In genomic region chr13:48659254-48660220, GRCm38 (mm10) we compare ENCODE assay signal across 8 mouse cellular contexts. TPM values are rescaled to one million over a fixed set of nuclear protein-coding genes. Genes with fewer than 3 reads are reported as not detected.
DNase-seq lines count a peak whose midpoint lies in the region; ATAC-seq and TF ChIP-seq lines count a peak whose summit lies in the region.

No protein-coding gene starts in this region.

- peaks cover 4% of the 10 kb centered on the region for H3K4me1 ChIP-seq in brown adipose tissue, adult 24 weeks (ENCODE audit: control insufficient read depth, insufficient read depth, insufficient read length, low read length)
- H3K4me1 ChIP-seq in heart, embryonic 12.5 days (replicated peaks) = peaks cover 34% of the 10 kb centered on the region
- no peaks in the 10 kb centered on the region for H3K4me1 ChIP-seq in liver, embryonic 11.5 days (replicated peaks; ENCODE audit: control insufficient read depth, insufficient read depth, low read length)

- ATAC-seq in heart, embryonic 12.5 days (ENCODE audit: insufficient number of reproducible peaks, low FRiP score) = no peak
- no peak for ATAC-seq in liver, embryonic 11.5 days (replicated peaks; ENCODE audit: low FRiP score)
- no peak for ATAC-seq in frontal cortex, adult (ENCODE audit: low TSS enrichment)

- no peak for DNase-seq in layer of hippocampus, adult 2 months (ENCODE audit: low spot score in 2 of 2)
- DNase-seq in layer of hippocampus, adult 11-12 months (ENCODE audit: low spot score) = no peak
- DNase-seq in liver, embryonic 11.5 days (ENCODE audit: low spot score) = no peak
- no peak for DNase-seq in yolk sac, embryonic 10.5 days (ENCODE audit: low spot score)
- no peak for DNase-seq in thymus, postnatal 36 days

- no peak overlapping the region for H3K27ac ChIP-seq in layer of hippocampus, adult 2 months
- H3K27ac ChIP-seq in brown adipose tissue, adult 24 weeks (replicated peaks; ENCODE audit: low read depth, low read length) = no peak overlapping the region
- no peak overlapping the region for H3K27ac ChIP-seq in heart, embryonic 12.5 days (ENCODE audit: poor library complexity, severe bottlenecking)
- H3K27ac ChIP-seq in liver, embryonic 11.5 days (ENCODE audit: low read depth, low read length) = peak overlapping the region; percentile 10; the same call in 1 of the 2 replicates

- TF ChIP-seq CTCF in layer of hippocampus, adult 2 months (conservative IDR thresholded peaks at IDR 0.05) = 0 out of 2 replicates have a peak, but pooled peaks have one; percentile 9

- peak overlapping the region; percentile 63 for H3K4me2 ChIP-seq in heart, embryonic 12.5 days
- H3K4me2 ChIP-seq in liver, embryonic 11.5 days = peak overlapping the region; percentile 48

- no peak overlapping the region for H3K4me3 ChIP-seq in layer of hippocampus, adult 2 months
- peak overlapping the region; percentile 31 for H3K4me3 ChIP-seq in brown adipose tissue, adult 24 weeks (ENCODE audit: insufficient read depth, low read depth, low read length)
- H3K4me3 ChIP-seq in heart, embryonic 12.5 days = peak overlapping the region; percentile 35
- H3K4me3 ChIP-seq in liver, embryonic 11.5 days (ENCODE audit: low read depth, low read length) = peak overlapping the region; percentile 22; the same call in 1 of the 2 replicates

- H3K36me3 ChIP-seq in heart, embryonic 12.5 days = no peaks in the 10 kb centered on the region
- H3K36me3 ChIP-seq in liver, embryonic 11.5 days (ENCODE audit: control insufficient read depth, insufficient read depth, low read length) = no peaks in the 10 kb centered on the region

- 2% methylated on average over 38 of the region's 38 CpGs for WGBS in heart, embryonic 12.5 days
- WGBS in liver, embryonic 11.5 days = 2% methylated on average over 38 of the region's 38 CpGs

- peak overlapping the region; percentile 52; the same call in 1 of the 2 replicates for H3K9ac ChIP-seq in heart, embryonic 12.5 days
- no peak overlapping the region for H3K9ac ChIP-seq in liver, embryonic 11.5 days (ENCODE audit: low read depth, low read length)

- H3K9me3 ChIP-seq in heart, embryonic 12.5 days (replicated peaks) = no peaks in the 10 kb centered on the region
- no peaks in the 10 kb centered on the region for H3K9me3 ChIP-seq in liver, embryonic 11.5 days (ENCODE audit: control insufficient read depth, low read length)

- H3K27me3 ChIP-seq in heart, embryonic 12.5 days (replicated peaks) = peaks cover 91% of the 10 kb centered on the region
- H3K27me3 ChIP-seq in liver, embryonic 11.5 days (replicated peaks; ENCODE audit: control insufficient read depth, insufficient read depth, low read length) = peaks cover 95% of the 10 kb centered on the region

RNA-seq across cellular contexts. Expression of gene Barx1, which starts 3.3 kb away (rescaled TPM):
- total RNA-seq in layer of hippocampus, adult 2 months (2021) = not detected
- polyA plus RNA-seq in brown adipose tissue, adult 24 weeks (2012; ENCODE audit: insufficient read depth, insufficient read length, missing spikeins) = not detected in 2 replicates
- 0.89 and 1.3 TPM in 2 replicates for polyA plus RNA-seq in heart, embryonic 12.5 days (2016; fragmentation: Nextera tagmentation; extraction: Ambion mirVana)
- polyA plus RNA-seq in liver, embryonic 11.5 days (2014; fragmentation: Nextera tagmentation; extraction: Ambion mirVana) = 21.2 and 22.3 TPM in 2 replicates

RNA-seq across cellular contexts. Expression of gene Ptpdc1, which starts 34.1 kb away (rescaled TPM):
- 10 to 100 TPM; 37.0 to 44.7 TPM for total RNA-seq in layer of hippocampus, adult 2 months (2021)
- 2.4 and 3.1 TPM in 2 replicates for polyA plus RNA-seq in brown adipose tissue, adult 24 weeks (2012; ENCODE audit: insufficient read depth, insufficient read length, missing spikeins)
- polyA plus RNA-seq in heart, embryonic 12.5 days (2016; fragmentation: Nextera tagmentation; extraction: Ambion mirVana) = 6.8 and 7.7 TPM in 2 replicates
- 3.4 and 3.8 TPM in 2 replicates for polyA plus RNA-seq in liver, embryonic 11.5 days (2014; fragmentation: Nextera tagmentation; extraction: Ambion mirVana)
